Mouse (Mus musculus) spleen, postnatal 14 days (tissue): Measurements from ENCODE around the gene Fam3c.

Experiments
- DNase-seq, 2 experiments: peaks; one replicate each; pipeline ENCODE4 v3.0.0; 2021 to 2022; ENCODE audit warnings: low spot score in 2 of 2

The Fam3c gene

DNA sequence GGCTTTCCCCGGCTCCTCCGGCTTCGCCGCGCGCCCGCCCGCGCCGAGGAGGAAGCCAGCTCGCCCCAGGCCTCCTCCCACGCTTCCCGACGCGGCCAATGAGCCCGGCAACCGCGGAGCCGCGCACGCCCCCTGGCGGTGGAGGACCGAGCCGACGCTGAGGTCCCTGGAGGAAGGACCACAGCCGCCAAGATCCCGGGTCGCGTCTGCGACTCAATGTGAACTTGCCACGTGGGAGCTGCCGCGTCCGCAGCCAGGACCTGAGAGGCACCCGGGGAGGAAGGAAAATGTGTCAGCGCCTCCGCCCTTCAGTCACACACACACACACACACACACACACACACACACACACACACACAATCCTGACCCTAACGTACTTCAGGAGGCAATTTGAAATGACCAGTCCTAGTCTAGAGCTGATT lies at the start of gene Fam3c:
TSS of gene Fam3c (minus strand) at position 158 of the 422 bp plus-strand sequence.
- DNase-seq: peak; percentile 89 to 94

- DNase-seq: no peak
Measured at GRCm38 (mm10) chr6:22405021-22405420, 49.0 kb upstream of the Fam3c start.

DNA sequence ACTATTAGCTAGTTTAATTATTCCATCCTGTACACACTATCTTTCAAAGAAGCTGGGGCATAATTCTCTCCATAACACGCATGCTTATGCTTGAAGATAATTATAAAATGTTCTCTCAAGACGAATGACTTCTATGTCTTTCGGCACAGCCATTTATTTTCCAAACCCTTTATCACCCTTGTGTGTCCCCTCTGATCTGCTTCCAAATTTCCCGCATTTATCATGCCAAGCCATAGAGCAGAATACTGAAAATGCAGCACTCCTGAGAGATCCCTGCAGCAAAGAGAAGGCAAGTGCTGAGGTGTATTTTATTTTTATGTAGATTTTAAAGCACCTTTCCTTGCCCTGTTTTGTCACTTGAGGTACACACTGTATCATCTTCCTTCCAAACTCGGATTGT lies 47.7 kb upstream of the Fam3c start:
- no peak for DNase-seq

GRCm38 (mm10) chr6:22403317-22403716 lies 47.3 kb upstream of the Fam3c start:
- DNase-seq: no peak

GRCm38 (mm10) chr6:22402548-22403164 lies 46.6 kb upstream of the Fam3c start:
- no peak for DNase-seq

- no peak for DNase-seq
Measured at GRCm38 (mm10) chr6:22402037-22402436, 46.0 kb upstream of the Fam3c start.

DNA sequence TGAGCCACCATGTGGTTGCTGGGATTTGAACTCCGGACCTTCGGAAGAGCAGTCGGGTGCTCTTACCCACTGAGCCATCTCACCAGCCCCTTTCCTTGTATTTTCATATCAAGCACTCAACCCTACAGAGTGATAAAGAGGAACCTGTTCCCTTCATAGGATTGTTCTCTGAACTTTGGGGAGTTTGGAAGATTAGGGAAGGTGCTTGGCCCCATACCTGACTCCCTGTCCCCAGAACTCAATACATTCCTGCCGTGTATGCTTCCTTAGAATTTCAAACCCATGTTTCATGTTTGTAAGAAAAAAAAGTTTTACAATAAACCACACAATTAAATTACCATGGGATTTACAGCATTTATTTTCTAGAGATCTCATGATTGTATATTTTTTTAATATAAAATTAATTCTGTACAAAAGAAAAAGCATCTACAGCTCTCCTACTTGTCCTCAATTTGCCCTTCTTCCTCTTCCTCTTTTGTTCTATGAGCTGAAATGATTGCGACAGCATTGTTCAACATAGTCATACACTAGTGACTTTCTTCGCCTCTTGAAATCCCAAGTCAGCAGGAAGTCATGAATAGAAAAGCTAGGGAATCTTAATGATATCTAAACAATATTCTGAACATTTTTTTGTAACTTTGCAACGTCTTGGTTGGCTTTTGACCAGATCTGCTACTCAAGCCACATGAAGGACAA lies 42.2 kb upstream of the Fam3c start:
- DNase-seq: no peak

GRCm38 (mm10) chr6:22395207-22395606 lies 39.2 kb upstream of the Fam3c start:
- no peak for DNase-seq

- no peak for DNase-seq
Measured at GRCm38 (mm10) chr6:22390654-22391365, 34.8 kb upstream of the Fam3c start.

GRCm38 (mm10) chr6:22385254-22385870 lies 29.3 kb upstream of the Fam3c start:
- no peak for DNase-seq

- DNase-seq: no peak
Measured at GRCm38 (mm10) chr6:22380269-22380668, 24.2 kb upstream of the Fam3c start.

DNA sequence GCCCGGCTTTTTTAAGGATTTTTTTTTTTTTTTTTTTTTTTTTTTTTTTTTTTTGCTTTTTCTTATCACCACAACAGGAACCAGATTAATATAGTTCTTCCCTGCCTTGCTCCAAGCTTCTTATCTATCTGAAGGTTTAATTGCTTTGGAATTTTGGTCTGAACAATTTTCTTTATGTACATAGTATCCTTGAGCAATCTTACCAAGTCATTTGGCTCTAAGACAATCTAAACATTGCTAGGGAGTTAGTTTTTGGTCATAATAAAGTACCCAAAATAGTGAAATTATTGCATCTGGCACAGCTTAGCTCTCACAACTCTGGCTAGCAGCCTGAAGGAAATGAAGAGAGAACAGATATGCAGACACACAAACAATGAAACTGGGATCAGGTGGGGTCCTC lies 23.8 kb upstream of the Fam3c start:
- no peak for DNase-seq

- no peak for DNase-seq
Measured at GRCm38 (mm10) chr6:22378462-22378861, 22.4 kb upstream of the Fam3c start.

DNA sequence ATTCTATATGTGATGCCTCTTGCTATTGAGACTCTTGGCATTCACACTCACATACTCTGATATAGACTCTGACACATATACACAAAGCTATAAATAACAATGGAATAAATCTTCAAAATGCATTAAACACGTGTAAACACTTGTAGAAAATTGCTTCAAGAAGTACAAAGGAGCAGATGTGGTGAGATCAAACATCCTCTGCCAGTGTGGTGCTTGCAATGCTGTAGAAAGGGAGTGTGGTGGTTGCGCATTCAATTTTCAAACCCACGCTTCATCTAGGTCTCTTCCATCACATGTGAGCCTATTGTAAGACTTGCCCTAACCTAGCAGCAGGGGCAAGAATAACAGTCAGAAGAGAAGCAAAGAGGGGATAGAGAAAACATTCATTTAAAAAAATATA lies 18.7 kb upstream of the Fam3c start:
- DNase-seq: no peak

DNA sequence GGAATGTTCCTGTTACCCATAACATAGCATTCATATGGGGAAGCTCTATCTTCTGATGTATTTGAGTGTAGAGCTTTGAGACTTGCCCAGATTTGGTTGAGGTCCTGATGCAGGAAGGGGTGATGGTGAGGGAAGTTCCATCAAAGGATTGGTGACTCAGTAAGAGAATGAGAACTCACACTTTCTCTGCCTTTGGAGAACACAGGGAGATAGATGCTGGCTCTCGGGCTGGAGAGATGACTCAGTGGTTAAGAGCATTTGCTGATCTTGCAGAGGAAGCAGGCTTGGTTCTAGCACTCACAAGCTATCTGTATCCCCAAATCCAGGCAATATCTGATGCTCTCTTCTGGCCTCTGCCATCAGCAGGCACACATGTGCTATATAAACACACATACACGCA lies 17.4 kb upstream of the Fam3c start:
- no peak for DNase-seq

- DNase-seq: no peak
Measured at GRCm38 (mm10) chr6:22366977-22367376, 10.9 kb upstream of the Fam3c start.

- no peak for DNase-seq
Measured at GRCm38 (mm10) chr6:22363590-22363989, 7.5 kb upstream of the Fam3c start.

GRCm38 (mm10) chr6:22361941-22362340 lies 5.9 kb upstream of the Fam3c start:
- no peak for DNase-seq

DNA sequence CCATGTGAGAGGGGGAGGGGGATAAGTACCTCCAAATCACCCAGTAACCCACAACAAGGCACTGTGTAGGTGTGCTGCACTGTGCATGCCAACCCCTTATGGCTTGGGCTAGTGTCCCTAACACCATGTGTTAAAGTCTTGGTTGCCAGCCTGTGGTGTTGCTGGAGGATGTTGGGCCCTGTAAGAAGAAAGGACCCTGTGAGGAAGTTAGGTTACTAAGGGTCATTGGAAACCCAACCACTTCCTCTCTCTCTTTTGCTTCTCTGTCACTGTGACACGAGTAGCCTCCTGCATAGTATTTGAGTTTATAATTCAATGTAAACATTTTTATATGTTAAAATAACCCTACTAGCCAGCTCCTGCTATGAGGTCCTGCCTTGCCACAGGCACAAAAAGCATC lies 3.0 kb upstream of the Fam3c start:
- no peak for DNase-seq

DNA sequence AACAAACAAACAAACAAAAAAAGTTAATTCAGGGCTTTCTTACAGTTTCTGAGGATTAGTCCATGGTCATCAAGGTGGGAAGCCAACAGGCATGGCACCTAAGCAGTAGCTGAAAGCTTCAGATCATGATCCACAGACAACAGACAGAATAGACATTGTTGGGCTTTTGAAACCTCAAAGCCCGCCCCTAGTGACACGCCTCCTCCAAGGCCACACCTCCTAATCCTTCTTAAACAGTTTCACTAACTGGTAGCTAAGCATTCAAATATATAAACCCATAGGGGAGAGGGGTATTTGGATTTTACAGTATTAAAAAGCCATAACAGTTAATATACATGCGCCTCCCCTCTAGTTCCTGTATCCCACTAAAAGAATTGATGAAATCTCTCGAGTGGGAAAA lies 1.3 kb upstream of the Fam3c start:
- DNase-seq: no peak

GRCm38 (mm10) chr6:22355396-22356085 lies 502 bp downstream of the Fam3c start:
- DNase-seq: no peak

DNA sequence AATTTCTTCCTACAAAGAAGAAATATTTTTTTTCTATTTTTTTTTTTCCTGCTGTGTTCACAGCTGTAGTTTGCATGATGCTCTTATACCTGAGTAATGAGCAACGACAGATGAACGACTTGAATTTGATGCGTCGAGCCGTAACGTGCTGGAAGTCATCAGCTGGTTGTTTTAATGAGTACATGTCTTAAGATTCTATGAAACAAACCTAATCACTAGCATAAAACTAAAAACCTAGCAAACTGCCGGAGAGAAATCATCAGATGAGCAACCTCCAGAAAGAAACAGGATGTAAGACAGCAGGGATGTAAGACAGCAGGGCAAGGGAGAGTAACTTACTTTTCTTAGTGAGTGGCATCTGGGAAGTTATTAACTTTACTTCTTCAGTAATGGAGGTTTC lies 1.4 kb downstream of the Fam3c start:
- DNase-seq: no peak
